Mouse (Mus musculus): ENCODE data around the gene 4930432K21Rik. TPM values are rescaled to one million over a fixed set of nuclear protein-coding genes. Genes with fewer than 3 reads are reported as not detected.

Gene 4930432K21Rik
- polyA plus RNA-seq (2012), result not detected in 2 replicates

DNA sequence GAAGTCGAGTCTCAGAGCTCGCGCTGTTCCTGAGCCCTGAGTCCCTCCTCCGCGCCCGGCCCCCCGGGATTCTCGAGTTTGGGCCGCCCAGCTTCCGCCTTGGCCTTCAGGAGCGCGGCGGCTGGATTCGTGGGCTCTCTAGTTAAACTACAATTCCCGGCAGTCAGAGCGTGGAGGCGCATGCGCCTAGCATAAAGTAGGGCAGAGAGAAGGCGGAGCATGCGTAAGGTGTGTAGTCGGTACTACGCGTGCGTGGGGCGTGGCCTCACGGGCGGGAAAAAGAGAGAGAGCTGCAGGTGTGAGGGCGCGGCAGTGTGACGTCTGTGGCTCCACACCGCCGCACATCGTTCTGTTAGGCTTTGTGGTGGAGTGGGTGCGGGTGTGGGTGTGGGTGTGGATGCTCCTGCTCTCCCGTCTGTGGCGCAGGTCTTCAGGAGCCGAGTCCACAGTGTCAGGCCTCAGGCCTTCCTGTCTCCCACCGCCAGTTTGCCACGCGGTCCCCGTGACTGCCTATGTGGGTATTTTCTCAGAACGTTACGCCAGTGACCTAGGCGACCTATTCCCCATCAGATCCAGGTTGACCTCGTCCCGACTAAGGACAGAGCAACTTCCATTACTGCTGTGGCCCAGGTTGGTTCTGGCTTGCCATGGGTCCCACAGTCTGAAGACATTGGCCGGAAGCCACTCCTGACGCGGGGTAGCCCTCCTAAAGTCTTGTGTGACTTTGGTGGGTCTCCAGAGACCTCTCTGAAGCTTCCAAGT, at the start of gene 4930432K21Rik, which contains the start of gene Cc2d1a:
Gene 4930432K21Rik (plus strand): TSS at position 257 of the 762 bp plus-strand sequence.
Gene Cc2d1a (minus strand): TSS at position 168 of the 762 bp plus-strand sequence.
- no peaks in the 10 kb centered on the region for H3K9me3 ChIP-seq (ENCODE audit: control insufficient read depth, low read length)
- TF ChIP-seq GATA1 (IDR thresholded peaks at IDR 0.05; ENCODE audit: low read length) (no peak), TAL1 (IDR thresholded peaks at IDR 0.05; ENCODE audit: low read length) (no peak)
- peaks cover 14% of the 10 kb centered on the region for H3K36me3 ChIP-seq (ENCODE audit: control insufficient read depth)
- peaks cover 23% of the 10 kb centered on the region for H3K4me1 ChIP-seq (ENCODE audit: control insufficient read depth)
- peak within 1 kb of the TSS; percentile 71 for H3K4me3 ChIP-seq (replicated peaks)
- H3K27me3 ChIP-seq (ENCODE audit: control insufficient read depth), result no peaks in the 10 kb centered on the region

DNA sequence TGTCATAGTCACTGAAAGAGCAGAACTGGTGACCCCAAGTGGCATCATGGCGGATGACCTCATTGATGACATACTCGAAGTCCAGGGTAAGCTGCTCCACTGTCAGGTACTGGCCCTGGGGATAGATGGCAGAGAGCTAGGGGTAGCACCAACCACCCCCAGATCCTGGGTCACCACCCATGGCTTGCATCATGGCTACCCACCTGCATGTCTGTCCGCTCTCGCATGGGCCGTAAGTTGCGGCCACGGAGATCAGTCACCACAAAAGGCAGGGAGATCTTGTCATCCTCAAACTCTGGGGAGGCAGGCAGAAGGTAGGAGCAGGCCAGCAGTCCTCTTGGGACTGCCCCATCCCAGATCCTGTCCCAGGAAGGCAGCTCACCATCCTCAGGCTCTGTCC, 49.4 kb upstream of the 4930432K21Rik start:
- H3K27me3 ChIP-seq (ENCODE audit: control insufficient read depth), result no peaks in the 10 kb centered on the region
- H3K4me3 ChIP-seq (replicated peaks), result no peak overlapping the region
- H3K4me1 ChIP-seq (ENCODE audit: control insufficient read depth), result peaks cover 17% of the 10 kb centered on the region
- H3K9me3 ChIP-seq (ENCODE audit: control insufficient read depth, low read length), result no peaks in the 10 kb centered on the region
- H3K36me3 ChIP-seq (ENCODE audit: control insufficient read depth), result peaks cover 90% of the 10 kb centered on the region
- TF ChIP-seq TAL1 (IDR thresholded peaks at IDR 0.05; ENCODE audit: low read length), result no peak
- TF ChIP-seq GATA1 (IDR thresholded peaks at IDR 0.05; ENCODE audit: low read length), result no peak

DNA sequence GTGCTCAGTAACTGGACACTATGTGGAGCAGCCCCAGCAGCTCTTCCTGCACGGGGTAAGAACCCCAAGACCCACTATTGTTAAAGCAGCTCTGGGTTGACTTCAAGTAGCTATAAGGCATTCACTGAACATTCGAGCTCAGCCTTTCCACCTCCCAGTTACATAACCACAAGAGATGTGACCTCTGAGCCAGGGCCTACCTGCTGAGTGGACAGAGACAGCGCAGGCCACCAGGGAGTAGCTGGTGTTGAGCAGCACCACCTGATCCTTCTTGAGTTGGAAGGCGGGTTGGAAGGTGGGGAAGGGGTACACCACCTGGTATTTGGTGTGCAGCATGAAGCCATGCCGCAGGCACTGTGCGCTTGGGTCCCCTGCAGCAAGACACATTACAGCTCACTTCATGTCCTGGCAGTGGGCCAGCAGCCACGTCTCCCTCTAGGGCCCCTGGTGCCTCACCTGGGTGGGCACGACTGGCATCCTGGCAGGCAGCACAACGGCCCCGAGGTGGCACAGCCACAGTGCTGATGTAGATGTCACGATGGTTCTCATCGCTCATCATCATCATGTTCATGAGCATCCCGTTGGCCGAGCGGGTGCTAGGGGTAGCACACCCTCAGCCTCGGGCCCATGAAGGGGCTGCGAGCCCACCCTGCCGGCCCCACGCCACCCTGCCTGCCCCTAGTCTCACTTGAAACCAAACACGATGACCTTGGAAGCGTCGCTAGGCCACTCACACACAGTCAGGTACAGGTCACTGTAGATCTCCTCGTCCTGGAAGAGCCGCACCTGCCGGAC, 46.2 kb upstream of the 4930432K21Rik start:
- TF ChIP-seq TAL1 (IDR thresholded peaks at IDR 0.05; ENCODE audit: low read length) (no peak), GATA1 (IDR thresholded peaks at IDR 0.05; ENCODE audit: low read length) (no peak)
- Histone ChIP-seq H3K4me1 (ENCODE audit: control insufficient read depth) (peaks cover 36% of the 10 kb centered on the region), H3K27me3 (ENCODE audit: control insufficient read depth) (no peaks in the 10 kb centered on the region), H3K9me3 (ENCODE audit: control insufficient read depth, low read length) (no peaks in the 10 kb centered on the region), H3K36me3 (ENCODE audit: control insufficient read depth) (peaks cover 59% of the 10 kb centered on the region), H3K4me3 (replicated peaks) (no peak overlapping the region)

DNA sequence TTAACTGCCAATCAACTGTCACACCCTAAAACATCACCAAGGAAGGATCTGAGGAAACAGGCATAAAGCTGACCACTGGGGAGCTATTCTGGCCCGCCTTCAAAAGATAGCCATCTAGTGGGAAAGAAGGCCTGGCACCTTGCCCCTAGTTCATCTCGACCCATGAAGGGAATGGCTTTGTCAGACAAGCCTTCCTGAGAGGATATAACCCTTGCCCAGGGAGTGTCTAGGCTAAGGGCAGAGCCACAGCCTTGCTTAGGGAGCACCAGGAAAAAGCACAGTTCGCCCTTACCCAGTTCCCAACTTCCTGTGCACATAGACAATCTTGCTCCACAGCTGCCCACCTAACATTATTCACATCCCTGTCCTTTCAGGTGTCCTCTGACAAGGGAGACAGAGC, 44.2 kb upstream of the 4930432K21Rik start:
- Histone ChIP-seq H3K27me3 (ENCODE audit: control insufficient read depth) (no peaks in the 10 kb centered on the region), H3K9me3 (ENCODE audit: control insufficient read depth, low read length) (peaks cover 2% of the 10 kb centered on the region; the same call in 1 of the 2 replicates), H3K36me3 (ENCODE audit: control insufficient read depth) (peaks cover 39% of the 10 kb centered on the region), H3K4me1 (ENCODE audit: control insufficient read depth) (peaks cover 36% of the 10 kb centered on the region), H3K4me3 (replicated peaks) (peak overlapping the region; percentile 83)
- TF ChIP-seq TAL1 (IDR thresholded peaks at IDR 0.05; ENCODE audit: low read length) (no peak), GATA1 (IDR thresholded peaks at IDR 0.05; ENCODE audit: low read length) (no peak)

DNA sequence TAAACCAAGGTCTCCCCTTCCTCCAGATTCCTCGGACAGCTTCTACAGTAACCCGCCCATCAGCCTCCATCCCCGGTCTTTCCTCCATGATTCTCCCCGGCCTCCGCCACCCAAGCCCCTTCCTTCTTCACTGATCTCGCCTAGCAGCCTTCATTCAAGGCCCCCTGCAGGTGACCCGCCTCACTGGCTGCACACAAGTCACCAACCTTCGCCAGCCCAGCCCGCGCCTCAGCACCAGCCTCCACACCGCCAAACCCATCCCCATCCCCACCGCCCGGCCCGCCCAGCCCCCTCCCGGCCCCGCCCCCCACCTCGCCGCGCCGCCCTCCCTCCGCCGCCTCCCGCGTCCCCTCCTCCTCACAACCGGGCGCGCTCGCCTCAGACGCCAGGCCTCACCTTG, 43.6 kb upstream of the 4930432K21Rik start:
- H3K27me3 ChIP-seq (ENCODE audit: control insufficient read depth), result no peaks in the 10 kb centered on the region
- TF ChIP-seq GATA1 (IDR thresholded peaks at IDR 0.05; ENCODE audit: low read length) (no peak), TAL1 (IDR thresholded peaks at IDR 0.05; ENCODE audit: low read length) (no peak)

DNA sequence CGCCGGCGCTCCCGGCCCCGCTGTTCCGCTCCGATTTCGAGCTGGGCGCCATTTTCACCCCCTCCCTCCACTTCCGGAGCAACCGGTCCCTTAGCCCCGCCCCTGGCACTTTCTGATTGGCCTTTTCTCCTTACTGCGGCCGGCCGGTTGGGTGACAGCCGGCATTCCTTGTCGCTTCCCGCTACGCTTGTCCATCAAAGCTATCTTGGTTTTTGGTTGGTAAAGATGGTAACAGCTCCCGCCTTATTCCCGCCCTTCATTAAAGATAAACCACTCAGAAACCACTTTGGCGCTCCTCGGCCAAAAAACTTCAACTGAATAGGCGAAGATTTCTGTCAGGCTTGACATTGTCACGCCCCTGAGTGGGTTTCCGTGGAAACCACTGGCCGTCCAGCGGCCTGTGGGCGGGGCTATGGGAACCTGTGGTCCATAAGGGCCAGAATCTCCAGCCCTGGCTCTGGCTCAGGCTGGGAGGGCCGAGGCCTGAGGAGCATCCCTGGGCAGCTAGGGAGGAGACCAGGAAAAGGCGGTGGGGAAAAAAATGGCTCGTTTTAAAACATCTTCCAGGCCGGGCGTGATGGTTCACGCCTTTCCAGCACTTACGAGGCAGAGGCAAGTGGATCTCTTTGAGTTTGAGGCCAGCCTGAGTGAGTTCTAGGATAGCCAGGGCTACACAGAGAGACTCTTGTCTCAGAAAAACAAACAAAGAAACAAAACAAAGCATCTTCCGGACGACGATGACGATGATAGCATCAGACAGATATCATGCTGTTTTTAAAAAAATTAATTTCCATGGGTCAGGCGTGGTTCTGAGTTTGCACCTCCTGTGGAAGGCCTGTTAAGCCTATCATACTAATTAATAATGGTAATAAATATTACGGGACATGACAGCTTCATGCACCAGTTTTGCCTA, 42.9 kb upstream of the 4930432K21Rik start, which contains the start of gene Dcaf15:
Gene Dcaf15 (minus strand): TSS at position 72 of the 913 bp plus-strand sequence.
- TF ChIP-seq GATA1 (IDR thresholded peaks at IDR 0.05; ENCODE audit: low read length), result no peak
- no peak for TF ChIP-seq TAL1 (IDR thresholded peaks at IDR 0.05; ENCODE audit: low read length)
- H3K4me1 ChIP-seq (ENCODE audit: control insufficient read depth), result peaks cover 36% of the 10 kb centered on the region
- H3K9me3 ChIP-seq (ENCODE audit: control insufficient read depth, low read length), result peaks cover 2% of the 10 kb centered on the region; the same call in 1 of the 2 replicates
- peaks cover 26% of the 10 kb centered on the region for H3K36me3 ChIP-seq (ENCODE audit: control insufficient read depth)
- H3K4me3 ChIP-seq (replicated peaks), result peak within 1 kb of the TSS; percentile 83
- H3K27me3 ChIP-seq (ENCODE audit: control insufficient read depth), result no peaks in the 10 kb centered on the region

More for the DNA sequence above, 43.6 kb upstream of the 4930432K21Rik start:
- H3K4me3 ChIP-seq (replicated peaks), result peak overlapping the region; percentile 83
- H3K36me3 ChIP-seq (ENCODE audit: control insufficient read depth), result peaks cover 33% of the 10 kb centered on the region
- peaks cover 36% of the 10 kb centered on the region for H3K4me1 ChIP-seq (ENCODE audit: control insufficient read depth)
- peaks cover 2% of the 10 kb centered on the region; the same call in 1 of the 2 replicates for H3K9me3 ChIP-seq (ENCODE audit: control insufficient read depth, low read length)

DNA sequence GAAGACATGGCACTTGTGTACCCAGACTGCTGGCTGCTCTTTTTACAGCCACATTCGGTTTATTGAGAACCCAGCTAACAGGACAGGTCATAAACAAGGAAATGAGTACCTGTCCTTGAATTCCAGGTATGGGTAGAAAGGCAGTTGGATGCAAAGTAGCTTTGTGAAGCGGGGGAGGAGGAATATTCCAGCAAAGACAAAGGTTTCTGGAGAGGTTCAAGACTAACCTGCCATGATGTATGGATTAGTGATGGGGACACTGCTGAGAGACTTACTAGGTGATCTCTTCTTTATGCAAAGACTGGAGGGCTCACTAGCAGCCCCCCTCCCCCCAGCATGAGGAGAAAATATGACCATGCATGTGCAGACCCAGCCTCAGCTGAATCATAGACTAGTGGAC, 42.1 kb upstream of the 4930432K21Rik start:
- Histone ChIP-seq H3K4me1 (ENCODE audit: control insufficient read depth) (peaks cover 36% of the 10 kb centered on the region), H3K27me3 (ENCODE audit: control insufficient read depth) (no peaks in the 10 kb centered on the region), H3K36me3 (ENCODE audit: control insufficient read depth) (peaks cover 21% of the 10 kb centered on the region), H3K4me3 (replicated peaks) (no peak overlapping the region), H3K9me3 (ENCODE audit: control insufficient read depth, low read length) (peaks cover 2% of the 10 kb centered on the region; the same call in 1 of the 2 replicates)
- TF ChIP-seq TAL1 (IDR thresholded peaks at IDR 0.05; ENCODE audit: low read length), result no peak
- TF ChIP-seq GATA1 (IDR thresholded peaks at IDR 0.05; ENCODE audit: low read length), result no peak
